Mouse (Mus musculus) brain, embryonic 14.5 days (tissue): ENCODE results near the gene Mboat2.

ENCODE experiments used
- CTCF ChIP-seq: fragments of 200-500 bp; IDR thresholded peaks from 2 replicates; pipeline ENCODE4 v1.5.1; 2012; ENCODE audit warnings: inconsistent platforms, mild to moderate bottlenecking, moderate library complexity, borderline replicate concordance; ENCODE audit not compliant: insufficient read depth, insufficient read length; ENCODE audit errors: extremely low read depth
- POLR2A ChIP-seq: fragments of 200-500 bp; IDR thresholded peaks from 2 replicates; pipeline ENCODE4 v1.6.1; 2012; ENCODE audit warnings: mild to moderate bottlenecking, inconsistent platforms, borderline replicate concordance; ENCODE audit not compliant: poor library complexity, insufficient read depth, insufficient read length, severe bottlenecking; ENCODE audit errors: extremely low read depth

- TF ChIP-seq CTCF (no peak), POLR2A (no peak)
Observed at GRCm38 (mm10) chr12:24879613-24880029, 48.9 kb downstream of the Mboat2 start.
